ENCODE assay signal across 8 mouse cellular contexts in the genomic region with DNA sequence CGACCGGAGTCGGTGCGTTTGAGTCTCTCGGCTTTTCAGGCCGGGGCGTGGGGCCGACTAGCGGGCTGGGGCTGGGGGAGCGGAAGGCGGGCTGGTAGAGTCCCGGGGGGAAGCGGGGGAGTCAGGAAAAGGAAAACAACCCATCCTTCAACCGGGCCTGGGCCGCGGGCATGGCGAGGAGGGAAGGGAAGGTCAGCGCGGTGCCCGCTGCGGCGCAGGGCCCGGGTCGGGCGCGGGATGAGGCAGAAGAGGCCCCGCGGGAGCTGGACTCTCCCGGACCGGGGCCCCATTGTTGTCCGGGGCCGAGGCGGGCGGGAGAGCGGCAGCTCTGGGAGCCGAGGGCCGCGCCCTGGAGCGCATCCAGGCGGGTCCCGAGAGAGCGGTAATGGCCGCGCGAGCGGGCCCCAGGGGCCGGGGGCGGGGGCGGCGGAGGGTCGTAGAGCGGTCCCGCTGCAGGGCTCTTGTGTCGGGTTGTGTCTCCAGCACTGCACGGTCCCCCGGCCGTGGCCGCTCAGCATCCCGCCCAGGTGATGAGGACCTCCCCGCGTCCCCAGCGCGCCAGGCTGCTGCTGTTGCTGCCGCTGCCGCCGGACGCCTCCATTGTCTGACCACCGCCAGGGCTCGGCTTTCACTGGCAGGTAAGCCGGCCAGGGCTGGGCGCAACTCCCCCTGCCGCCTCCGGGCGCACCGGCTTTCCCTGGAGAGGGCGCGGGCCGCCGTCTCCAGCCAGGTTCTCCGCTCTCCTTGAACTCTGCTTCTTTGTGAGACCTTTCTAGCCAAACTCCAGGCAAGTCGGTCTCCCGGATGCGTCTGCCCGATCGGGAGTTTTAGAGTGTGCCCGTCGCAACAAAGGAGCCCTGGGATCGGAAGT. TPM values are rescaled to one million over a fixed set of nuclear protein-coding genes. Genes with fewer than 3 reads are reported as not detected.
DNase-seq lines count a peak whose midpoint lies in the region; ATAC-seq and TF ChIP-seq lines count a peak whose summit lies in the region.

No protein-coding gene starts in this region.

- H3K9me3 ChIP-seq in forebrain, embryonic 13.5 days (replicated peaks) = no peaks in the 10 kb centered on the region
- H3K9me3 ChIP-seq in intestine, postnatal 0 days (ENCODE audit: control insufficient read depth) = no peaks in the 10 kb centered on the region

- H3K4me2 ChIP-seq in forebrain, embryonic 13.5 days = peak overlapping the region; percentile 86
- peak overlapping the region; percentile 94 for H3K4me2 ChIP-seq in intestine, postnatal 0 days (replicated peaks; ENCODE audit: low read depth)

- under 1% methylated on average over 87 of the region's 88 CpGs for WGBS in forebrain, embryonic 13.5 days
- WGBS in intestine, postnatal 0 days = under 1% methylated on average over 78 of the region's 88 CpGs
- under 1% methylated on average over 88 of the region's 88 CpGs for WGBS in lung, adult 2 months

- TF ChIP-seq POLR2A in brain, embryonic 14.5 days (IDR thresholded peaks at IDR 0.05; ENCODE audit: borderline replicate concordance, extremely low read depth, insufficient read depth, insufficient read length, poor library complexity, severe bottlenecking) = no peak
- no peak for TF ChIP-seq POLR2A in lung, adult 2 months (IDR thresholded peaks at IDR 0.05; ENCODE audit: borderline replicate concordance, extremely low read depth, low read depth, low read length)

- intact Hi-C loops in left cerebral cortex, postnatal 25 days (cut with DNase I) = no loop called here

- H3K9ac ChIP-seq in forebrain, embryonic 13.5 days = peak overlapping the region; percentile 98
- H3K9ac ChIP-seq in intestine, postnatal 0 days (ENCODE audit: low read depth, low read length) = peak overlapping the region; percentile 71

- DNase-seq in heart, adult 8-10 months (ENCODE audit: low spot score) = peak; percentile 39
- no peak for DNase-seq in heart, adult 9 months (ENCODE audit: low spot score in 2 of 2)
- peak; percentile 51 for DNase-seq in brain, embryonic 14.5 days (ENCODE audit: low read depth)
- DNase-seq in lung, adult 2 months = peak; percentile 52
- DNase-seq in ovary, postnatal 36 days (ENCODE audit: low spot score) = peak; percentile 42
- DNase-seq in left cerebral cortex, postnatal 25 days (ENCODE audit: low spot score in 2 of 2) = no peak

- ATAC-seq in forebrain, embryonic 13.5 days = peak; percentile 57
- ATAC-seq in intestine, postnatal 0 days = peak; percentile 60

- H3K4me1 ChIP-seq in forebrain, embryonic 13.5 days = peaks cover 60% of the 10 kb centered on the region
- H3K4me1 ChIP-seq in intestine, postnatal 0 days (replicated peaks; ENCODE audit: control insufficient read depth, insufficient read depth, low read length) = no peaks in the 10 kb centered on the region
- peaks cover 5% of the 10 kb centered on the region; the same call in 1 of the 2 replicates for H3K4me1 ChIP-seq in lung, adult 2 months (ENCODE audit: control insufficient read depth, insufficient read depth, low read length)

- no peaks in the 10 kb centered on the region for H3K27me3 ChIP-seq in forebrain, embryonic 13.5 days
- peaks cover 12% of the 10 kb centered on the region for H3K27me3 ChIP-seq in intestine, postnatal 0 days (replicated peaks; ENCODE audit: control insufficient read depth, insufficient read depth, low read length)

- H3K27ac ChIP-seq in forebrain, embryonic 13.5 days = peak overlapping the region; percentile 96
- H3K27ac ChIP-seq in intestine, postnatal 0 days (ENCODE audit: low read depth, low read length) = peak overlapping the region; percentile 82

- TF ChIP-seq CTCF in brain, embryonic 14.5 days (IDR thresholded peaks at IDR 0.05; ENCODE audit: borderline replicate concordance, extremely low read depth, insufficient read depth, insufficient read length) = 0 out of 2 replicates have a peak, but pooled peaks have one; percentile 4
- TF ChIP-seq CTCF in intestine, postnatal 0 days (IDR thresholded peaks at IDR 0.05; ENCODE audit: low read depth) = peak; percentile 41
- no peak for TF ChIP-seq CTCF in lung, adult 2 months (IDR thresholded peaks at IDR 0.05; ENCODE audit: insufficient read depth, low read length)

- peak overlapping the region; percentile 83 for H3K4me3 ChIP-seq in forebrain, embryonic 13.5 days
- H3K4me3 ChIP-seq in intestine, postnatal 0 days (ENCODE audit: low read depth, low read length) = peak overlapping the region; percentile 69
- peak overlapping the region; percentile 93 for H3K4me3 ChIP-seq in lung, adult 2 months (replicated peaks; ENCODE audit: extremely low read depth, low read depth, low read length)

- H3K36me3 ChIP-seq in forebrain, embryonic 13.5 days (ENCODE audit: poor library complexity, severe bottlenecking) = peaks cover 19% of the 10 kb centered on the region
- no peaks in the 10 kb centered on the region for H3K36me3 ChIP-seq in intestine, postnatal 0 days (ENCODE audit: control insufficient read depth, insufficient read depth)

RNA-seq across cellular contexts. Expression of a gene that starts 0.6 kb away (rescaled TPM):
- 10 to 100 TPM; 31.1 to 38.4 (median 35.6) TPM for total RNA-seq in heart, adult 8-10 months (2022)
- polyA plus RNA-seq in brain, embryonic 14.5 days (2012; rRNA removed) = 77.4 and 85.5 TPM in 2 replicates
- polyA plus RNA-seq in forebrain, embryonic 13.5 days (2015; fragmentation: Nextera tagmentation; extraction: Ambion mirVana) = 148 and 168 TPM in 2 replicates
- 34.7 and 36.7 TPM in 2 replicates for polyA plus RNA-seq in intestine, postnatal 0 days (2015; fragmentation: Nextera tagmentation; extraction: Ambion mirVana)
- 26.6 and 27.7 TPM in 2 replicates for polyA plus RNA-seq in lung, adult 2 months (2012; rRNA removed)
- total RNA-seq in left cerebral cortex, postnatal 25 days (2021) = 10 to 100 TPM; 65.8 to 70.9 TPM

RNA-seq across cellular contexts. Expression of a gene that starts 0.9 kb away (rescaled TPM):
- total RNA-seq in heart, adult 8-10 months (2022) = 1 to 10 TPM; 1.4 to 2.0 (median 1.6) TPM
- 27.1 and 36.6 TPM in 2 replicates for polyA plus RNA-seq in brain, embryonic 14.5 days (2012; rRNA removed)
- polyA plus RNA-seq in forebrain, embryonic 13.5 days (2015; fragmentation: Nextera tagmentation; extraction: Ambion mirVana) = 21.3 and 22.9 TPM in 2 replicates
- polyA plus RNA-seq in intestine, postnatal 0 days (2015; fragmentation: Nextera tagmentation; extraction: Ambion mirVana) = 3.3 TPM in 2 replicates
- polyA plus RNA-seq in lung, adult 2 months (2012; rRNA removed) = 21.5 and 21.9 TPM in 2 replicates
- 10 to 100 TPM; 72.2 to 73.5 TPM for total RNA-seq in left cerebral cortex, postnatal 25 days (2021)

Comparison
In these comparisons a context has a peak if more than half of its experiments do, and no peak if none do; other contexts are left out.
1. DNase-seq: peak in heart, adult 8-10 months (single experiment), brain, embryonic 14.5 days (single experiment), lung, adult 2 months (single experiment) and ovary, postnatal 36 days (single experiment); none in heart, adult 9 months (0 of 2) and left cerebral cortex, postnatal 25 days (0 of 2).
2. Peak in every context shown above with its lines, with median percentiles within 50 percentile points of each other: H3K4me3 ChIP-seq.